Comparison of ENCODE assay signal across 7 mouse cellular contexts in genomic region chr2:135711925-135712288, GRCm38 (mm10). TPM values are rescaled to one million over a fixed set of nuclear protein-coding genes. Genes with fewer than 3 reads are reported as not detected.
A peak's percentile ranks its signal among the peaks of the same experiment; 100 is the strongest.
DNase-seq lines count a peak whose midpoint lies in the region; ATAC-seq and TF ChIP-seq lines count a peak whose summit lies in the region.

No protein-coding gene starts in this region.

- WGBS in forebrain, embryonic 11.5 days = 5% methylated on average over 8 of the region's 8 CpGs
- 10% methylated on average over 8 of the region's 8 CpGs for WGBS in heart, embryonic 12.5 days
- 26% methylated on average over 8 of the region's 8 CpGs for WGBS in kidney, embryonic 15.5 days
- 27% methylated on average over 8 of the region's 8 CpGs for WGBS in liver, embryonic 11.5 days
- 10% methylated on average over 8 of the region's 8 CpGs for WGBS in midbrain, postnatal 0 days

- H3K36me3 ChIP-seq in forebrain, embryonic 11.5 days (ENCODE audit: control insufficient read depth, insufficient read depth, low read length) = no peaks in the 10 kb centered on the region
- no peaks in the 10 kb centered on the region for H3K36me3 ChIP-seq in heart, embryonic 12.5 days
- no peaks in the 10 kb centered on the region for H3K36me3 ChIP-seq in kidney, embryonic 15.5 days
- H3K36me3 ChIP-seq in liver, embryonic 11.5 days (ENCODE audit: control insufficient read depth, insufficient read depth, low read length) = no peaks in the 10 kb centered on the region
- no peaks in the 10 kb centered on the region for H3K36me3 ChIP-seq in midbrain, postnatal 0 days (ENCODE audit: insufficient read depth, low read length)
- no peaks in the 10 kb centered on the region for H3K36me3 ChIP-seq in testis, adult 2 months (ENCODE audit: control insufficient read depth, insufficient read depth, low read length)

- peak overlapping the region; percentile 88; the same call in 1 of the 2 replicates for H3K27ac ChIP-seq in forebrain, embryonic 11.5 days (ENCODE audit: low read depth, low read length)
- H3K27ac ChIP-seq in heart, embryonic 12.5 days (ENCODE audit: poor library complexity, severe bottlenecking) = peak overlapping the region; percentile 79
- peak overlapping the region; percentile 63; the same call in 1 of the 2 replicates for H3K27ac ChIP-seq in kidney, embryonic 15.5 days
- H3K27ac ChIP-seq in liver, embryonic 11.5 days (ENCODE audit: low read depth, low read length) = no peak overlapping the region; the same call in 1 of the 2 replicates
- 0 out of 2 replicates have a peak overlapping the region, but pooled peaks have one; percentile 51 for H3K27ac ChIP-seq in midbrain, postnatal 0 days (ENCODE audit: low read depth, low read length)
- 0 out of 2 replicates have a peak overlapping the region, but pooled peaks have one; percentile 29 for H3K27ac ChIP-seq in testis, adult 2 months (ENCODE audit: control insufficient read depth, insufficient read depth, low read depth, low read length)

- ATAC-seq in forebrain, embryonic 11.5 days (replicated peaks; ENCODE audit: low FRiP score) = peak; percentile 91
- ATAC-seq in heart, embryonic 12.5 days (ENCODE audit: insufficient number of reproducible peaks, low FRiP score) = peak; percentile 84
- peak; percentile 73 for ATAC-seq in kidney, embryonic 15.5 days (replicated peaks; ENCODE audit: low FRiP score)
- ATAC-seq in liver, embryonic 11.5 days (replicated peaks; ENCODE audit: low FRiP score) = peak; percentile 22; the same call in 1 of the 2 replicates
- peak; percentile 47; the same call in 1 of the 2 replicates for ATAC-seq in midbrain, postnatal 0 days (ENCODE audit: low FRiP score)

- 0 out of 2 replicates have a peak, but pooled peaks have one; percentile 6 for TF ChIP-seq CTCF in midbrain, postnatal 0 days (IDR thresholded peaks at IDR 0.05)
- no peak for TF ChIP-seq CTCF in testis, adult 2 months (IDR thresholded peaks at IDR 0.05; ENCODE audit: control insufficient read depth, insufficient read depth, insufficient replicate concordance, low read depth, low read length)

- DNase-seq in adrenal gland, postnatal 36 days = peak; percentile 91 to 94
- DNase-seq in forebrain, embryonic 11.5 days (ENCODE audit: low spot score) = peak; percentile 87
- DNase-seq in liver, embryonic 11.5 days (ENCODE audit: low spot score) = no peak
- peak; percentile 88 for DNase-seq in midbrain, postnatal 0 days (ENCODE audit: low spot score)

- peak overlapping the region; percentile 11 for H3K4me3 ChIP-seq in forebrain, embryonic 11.5 days (ENCODE audit: low read depth, low read length)
- H3K4me3 ChIP-seq in heart, embryonic 12.5 days = peak overlapping the region; percentile 5
- H3K4me3 ChIP-seq in kidney, embryonic 15.5 days (replicated peaks) = no peak overlapping the region
- no peak overlapping the region for H3K4me3 ChIP-seq in liver, embryonic 11.5 days (ENCODE audit: low read depth, low read length)
- H3K4me3 ChIP-seq in midbrain, postnatal 0 days (ENCODE audit: low read depth, low read length) = peak overlapping the region; percentile 6; the same call in 1 of the 2 replicates
- H3K4me3 ChIP-seq in testis, adult 2 months (ENCODE audit: control insufficient read depth, low read depth, low read length) = no peak overlapping the region

- H3K27me3 ChIP-seq in forebrain, embryonic 11.5 days (ENCODE audit: control insufficient read depth, insufficient read depth, low read length) = no peaks in the 10 kb centered on the region
- no peaks in the 10 kb centered on the region for H3K27me3 ChIP-seq in heart, embryonic 12.5 days (replicated peaks)
- no peaks in the 10 kb centered on the region for H3K27me3 ChIP-seq in kidney, embryonic 15.5 days
- no peaks in the 10 kb centered on the region for H3K27me3 ChIP-seq in liver, embryonic 11.5 days (replicated peaks; ENCODE audit: control insufficient read depth, insufficient read depth, low read length)
- H3K27me3 ChIP-seq in midbrain, postnatal 0 days (ENCODE audit: insufficient read depth, low read length) = no peaks in the 10 kb centered on the region
- H3K27me3 ChIP-seq in testis, adult 2 months (ENCODE audit: control insufficient read depth, insufficient read depth, low read length) = no peaks in the 10 kb centered on the region

- H3K4me1 ChIP-seq in forebrain, embryonic 11.5 days (replicated peaks; ENCODE audit: control insufficient read depth, insufficient read depth, low read length) = peaks cover 22% of the 10 kb centered on the region
- peaks cover 36% of the 10 kb centered on the region for H3K4me1 ChIP-seq in heart, embryonic 12.5 days (replicated peaks)
- peaks cover 34% of the 10 kb centered on the region for H3K4me1 ChIP-seq in kidney, embryonic 15.5 days
- peaks cover 21% of the 10 kb centered on the region for H3K4me1 ChIP-seq in liver, embryonic 11.5 days (replicated peaks; ENCODE audit: control insufficient read depth, insufficient read depth, low read length)
- H3K4me1 ChIP-seq in midbrain, postnatal 0 days (ENCODE audit: insufficient read depth, low read length) = peaks cover 21% of the 10 kb centered on the region
- peaks cover 3% of the 10 kb centered on the region for H3K4me1 ChIP-seq in testis, adult 2 months (ENCODE audit: control insufficient read depth, insufficient read depth, low read length)

- H3K9ac ChIP-seq in forebrain, embryonic 11.5 days (ENCODE audit: low read length) = no peak overlapping the region
- H3K9ac ChIP-seq in heart, embryonic 12.5 days = no peak overlapping the region
- H3K9ac ChIP-seq in kidney, embryonic 15.5 days = no peak overlapping the region
- H3K9ac ChIP-seq in liver, embryonic 11.5 days (ENCODE audit: low read depth, low read length) = no peak overlapping the region
- 0 out of 2 replicates have a peak overlapping the region, but pooled peaks have one; percentile 13 for H3K9ac ChIP-seq in midbrain, postnatal 0 days (replicated peaks; ENCODE audit: low read length, poor library complexity, severe bottlenecking)

- no peaks in the 10 kb centered on the region for H3K9me3 ChIP-seq in forebrain, embryonic 11.5 days (ENCODE audit: control insufficient read depth, low read length)
- no peaks in the 10 kb centered on the region for H3K9me3 ChIP-seq in heart, embryonic 12.5 days (replicated peaks)
- no peaks in the 10 kb centered on the region for H3K9me3 ChIP-seq in kidney, embryonic 15.5 days (replicated peaks)
- no peaks in the 10 kb centered on the region for H3K9me3 ChIP-seq in liver, embryonic 11.5 days (ENCODE audit: control insufficient read depth, low read length)
- H3K9me3 ChIP-seq in midbrain, postnatal 0 days (ENCODE audit: low read length) = no peaks in the 10 kb centered on the region

- H3K4me2 ChIP-seq in forebrain, embryonic 11.5 days (ENCODE audit: low read depth, low read length, severe bottlenecking) = peak overlapping the region; percentile 34; the same call in 1 of the 2 replicates
- peak overlapping the region; percentile 59 for H3K4me2 ChIP-seq in heart, embryonic 12.5 days
- peak overlapping the region; percentile 29 for H3K4me2 ChIP-seq in kidney, embryonic 15.5 days
- H3K4me2 ChIP-seq in liver, embryonic 11.5 days = no peak overlapping the region
- H3K4me2 ChIP-seq in midbrain, postnatal 0 days (ENCODE audit: low read depth, low read length, poor library complexity, severe bottlenecking) = peak overlapping the region; percentile 39

- TF ChIP-seq POLR2A in testis, adult 2 months (IDR thresholded peaks at IDR 0.05; ENCODE audit: control insufficient read depth, low read depth, low read length) = no peak; the same call in 1 of the 2 replicates

RNA-seq across cellular contexts. Expression of gene Plcb4, which starts 53.1 kb away (rescaled TPM):
- total RNA-seq in adrenal gland, postnatal 36 days (2021) = 10 to 100 TPM; 32.5 to 51.6 TPM
- polyA plus RNA-seq in forebrain, embryonic 11.5 days (2014; fragmentation: Nextera tagmentation; extraction: Ambion mirVana) = 19.6 and 24.1 TPM in 2 replicates
- polyA plus RNA-seq in heart, embryonic 12.5 days (2016; fragmentation: Nextera tagmentation; extraction: Ambion mirVana) = 33.2 and 34.4 TPM in 2 replicates
- polyA plus RNA-seq in kidney, embryonic 15.5 days (2015; fragmentation: Nextera tagmentation; extraction: Ambion mirVana) = 19.0 and 20.9 TPM in 2 replicates
- polyA plus RNA-seq in liver, embryonic 11.5 days (2014; fragmentation: Nextera tagmentation; extraction: Ambion mirVana) = 7.8 and 10.3 TPM in 2 replicates
- total RNA-seq in midbrain, postnatal 0 days (2014; rRNA removed) = 62.0 and 66.6 TPM in 2 replicates
- polyA plus RNA-seq in midbrain, postnatal 0 days (2015; fragmentation: Nextera tagmentation; extraction: Ambion mirVana) = 26.1 and 31.4 TPM in 2 replicates
- 12.1 and 12.3 TPM in 2 replicates for polyA plus RNA-seq in testis, adult 2 months (2012; rRNA removed)

Comparison
In these comparisons a context has a peak if more than half of its experiments do, and no peak if none do; other contexts are left out.
1. ATAC-seq: peak in every context shown above with its lines; median percentile 91 in forebrain, embryonic 11.5 days; 84 in heart, embryonic 12.5 days; 73 in kidney, embryonic 15.5 days; 47 in midbrain, postnatal 0 days; 22 in liver, embryonic 11.5 days.
2. H3K4me3 ChIP-seq: peak in forebrain, embryonic 11.5 days (single experiment), heart, embryonic 12.5 days (single experiment) and midbrain, postnatal 0 days (single experiment); none in kidney, embryonic 15.5 days (single experiment), liver, embryonic 11.5 days (single experiment) and testis, adult 2 months (single experiment).